Mouse (Mus musculus): ENCODE measurements around the gene Chil5. TPM values are rescaled to one million over a fixed set of nuclear protein-coding genes. Genes with fewer than 3 reads are reported as not detected.
"Not testable (repeated sequence)": the region's sequence is repeated elsewhere in the genome, so short reads cannot be mapped to it uniquely, and the experiment has no call there.

Gene Chil5
- total RNA-seq (2015; ENCODE audit: low replicate concordance) (6.3 TPM in 1 of 2 replicates, not detected in the other), total RNA-seq (2017; ENCODE audit: low replicate concordance) (3.5 TPM in 1 of 2 replicates, not detected in the other)

GRCm38 (mm10) chr3:106032781-106033180 is at the start of gene Chil5:
Gene Chil5 (minus strand): TSS chr3:106032814.
- ATAC-seq (replicated peaks; ENCODE audit: low FRiP score, poor library complexity, severe bottlenecking): no peak

- ATAC-seq (replicated peaks; ENCODE audit: low FRiP score, poor library complexity, severe bottlenecking): no peak
Measured at GRCm38 (mm10) chr3:106074824-106075223, 42.2 kb upstream of the Chil5 start.

GRCm38 (mm10) chr3:106070994-106071393 is 38.4 kb upstream of the Chil5 start:
- ATAC-seq (replicated peaks; ENCODE audit: low FRiP score, poor library complexity, severe bottlenecking): no peak

GRCm38 (mm10) chr3:106067707-106068106 is 35.1 kb upstream of the Chil5 start:
- not testable (repeated sequence) for ATAC-seq (replicated peaks; ENCODE audit: low FRiP score, poor library complexity, severe bottlenecking)

- no peak for ATAC-seq (replicated peaks; ENCODE audit: low FRiP score, poor library complexity, severe bottlenecking)
Measured at GRCm38 (mm10) chr3:106057966-106058365, 25.4 kb upstream of the Chil5 start.

- ATAC-seq (replicated peaks; ENCODE audit: low FRiP score, poor library complexity, severe bottlenecking): no peak
Measured at GRCm38 (mm10) chr3:106051896-106052295, 19.3 kb upstream of the Chil5 start.

GRCm38 (mm10) chr3:106040306-106040705 is 7.7 kb upstream of the Chil5 start:
- no peak for ATAC-seq (replicated peaks; ENCODE audit: low FRiP score, poor library complexity, severe bottlenecking)

- no peak for ATAC-seq (replicated peaks; ENCODE audit: low FRiP score, poor library complexity, severe bottlenecking)
Measured at GRCm38 (mm10) chr3:106024135-106024534, 8.5 kb downstream of the Chil5 start.

GRCm38 (mm10) chr3:106021840-106022239 is 10.8 kb downstream of the Chil5 start:
- ATAC-seq (replicated peaks; ENCODE audit: low FRiP score, poor library complexity, severe bottlenecking): no peak

GRCm38 (mm10) chr3:106014546-106014945 is 18.1 kb downstream of the Chil5 start, which contains the start of gene Pifo:
Gene Pifo (minus strand): TSS chr3:106014646.
- ATAC-seq (replicated peaks; ENCODE audit: low FRiP score, poor library complexity, severe bottlenecking): no peak

- ATAC-seq (replicated peaks; ENCODE audit: low FRiP score, poor library complexity, severe bottlenecking): not testable (repeated sequence)
Measured at GRCm38 (mm10) chr3:106003360-106003759, 29.3 kb downstream of the Chil5 start.

GRCm38 (mm10) chr3:106001416-106002370 is 30.9 kb downstream of the Chil5 start:
- ATAC-seq (replicated peaks; ENCODE audit: low FRiP score, poor library complexity, severe bottlenecking): no peak

- ATAC-seq (replicated peaks; ENCODE audit: low FRiP score, poor library complexity, severe bottlenecking): no peak
Measured at GRCm38 (mm10) chr3:106000707-106001375, 31.8 kb downstream of the Chil5 start.

GRCm38 (mm10) chr3:105994730-105995129 is 37.9 kb downstream of the Chil5 start:
- no peak for ATAC-seq (replicated peaks; ENCODE audit: low FRiP score, poor library complexity, severe bottlenecking)

- ATAC-seq (replicated peaks; ENCODE audit: low FRiP score, poor library complexity, severe bottlenecking): no peak
Measured at GRCm38 (mm10) chr3:105991653-105992283, 40.8 kb downstream of the Chil5 start.

GRCm38 (mm10) chr3:105989611-105990010 is 43.0 kb downstream of the Chil5 start:
- not testable (repeated sequence) for ATAC-seq (replicated peaks; ENCODE audit: low FRiP score, poor library complexity, severe bottlenecking)

- no peak for ATAC-seq (replicated peaks; ENCODE audit: low FRiP score, poor library complexity, severe bottlenecking)
Measured at GRCm38 (mm10) chr3:105974174-105974573, 58.4 kb downstream of the Chil5 start.

- ATAC-seq (replicated peaks; ENCODE audit: low FRiP score, poor library complexity, severe bottlenecking): no peak
Measured at GRCm38 (mm10) chr3:105973411-105973810, 59.2 kb downstream of the Chil5 start, which contains the start of gene Ovgp1. Gene Ovgp1 (plus strand): TSS chr3:105973711.

- no peak for ATAC-seq (replicated peaks; ENCODE audit: low FRiP score, poor library complexity, severe bottlenecking)
Measured at GRCm38 (mm10) chr3:105971831-105972446, 60.7 kb downstream of the Chil5 start.

Measured in erythroid progenitor cell, adult 5-6 weeks (primary cell).